Mouse (Mus musculus): ENCODE measurements around the gene Dclk1.

- TF ChIP-seq CTCF (IDR thresholded peaks at IDR 0.05; ENCODE audit: control insufficient read depth, insufficient read depth, insufficient read length) (no peak), MYOD1 (IDR thresholded peaks at IDR 0.05; ENCODE audit: control insufficient read depth, insufficient read length, low read depth) (no peak), USF1 (IDR thresholded peaks at IDR 0.05; ENCODE audit: low read depth) (no peak), MAX (IDR thresholded peaks at IDR 0.05) (no peak), MYOG (IDR thresholded peaks at IDR 0.05; ENCODE audit: control insufficient read depth, extremely low read depth, insufficient read length) (no peak), FOSL1 (IDR thresholded peaks at IDR 0.05; ENCODE audit: insufficient read depth, low read length, poor library complexity, severe bottlenecking) (no peak), CEBPB (IDR thresholded peaks at IDR 0.05; ENCODE audit: low read depth) (no peak)
Measured at GRCm38 (mm10) chr3:55244087-55244486, 1.9 kb downstream of the Dclk1 start.
